ENCODE assay signal across 9 mouse cellular contexts in genomic region chr10:70519640-70520099, GRCm38 (mm10).
A peak's percentile ranks its signal among the peaks of the same experiment; 100 is the strongest.
DNase-seq lines count a peak whose midpoint lies in the region; ATAC-seq lines count a peak whose summit lies in the region.
"Had no signal": no experiment of that assay in that cellular context is flagged by ENCODE, and none has a peak within 500 bp of the region (broad histone marks: within the 10 kb centered on the region; RNA-seq: fewer than 3 reads in every experiment).

No protein-coding gene starts in this region.

- no peaks in the 10 kb centered on the region; the same call in 1 of the 2 replicates for H3K9me3 ChIP-seq in forebrain, embryonic 13.5 days (replicated peaks)
- no peaks in the 10 kb centered on the region for H3K9me3 ChIP-seq in midbrain, embryonic 10.5 days (replicated peaks)

- peak overlapping the region; percentile 27 for H3K27ac ChIP-seq in forebrain, embryonic 13.5 days
- H3K27ac ChIP-seq in midbrain, embryonic 10.5 days (replicated peaks) = peak overlapping the region; percentile 83

- 5% methylated on average over 14 of the region's 14 CpGs for WGBS in forebrain, embryonic 13.5 days
- WGBS in midbrain, embryonic 10.5 days = 6% methylated on average over 14 of the region's 14 CpGs

- ATAC-seq in forebrain, embryonic 13.5 days = peak; percentile 55

- DNase-seq in layer of hippocampus, adult 11-12 months (ENCODE audit: low spot score) = peak; percentile 35
- DNase-seq in layer of hippocampus, adult 9-10 months (ENCODE audit: low spot score) = no peak
- DNase-seq in adrenal gland, postnatal 36 days = peak; percentile 43 to 47
- DNase-seq in midbrain, embryonic 10.5 days (ENCODE audit: low spot score) = no peak
- DNase-seq in spleen, adult 12 weeks (ENCODE audit: low spot score) = no peak
- no peak for DNase-seq in spleen, adult 18-20 months
- no peak for DNase-seq in kidney, adult 8-10 months

- peak overlapping the region; percentile 75 for H3K9ac ChIP-seq in forebrain, embryonic 13.5 days

- peak overlapping the region; percentile 48 for H3K4me3 ChIP-seq in forebrain, embryonic 13.5 days
- peak overlapping the region; percentile 66 for H3K4me3 ChIP-seq in midbrain, embryonic 10.5 days
- H3K4me3 ChIP-seq: megakaryocyte, embryonic 14.5 days had no signal

- H3K27me3 ChIP-seq in forebrain, embryonic 13.5 days = no peaks in the 10 kb centered on the region
- H3K27me3 ChIP-seq in midbrain, embryonic 10.5 days (ENCODE audit: low read depth, poor library complexity, severe bottlenecking) = peaks cover 14% of the 10 kb centered on the region; the same call in 1 of the 2 replicates

- no peaks in the 10 kb centered on the region for H3K36me3 ChIP-seq in forebrain, embryonic 13.5 days (ENCODE audit: poor library complexity, severe bottlenecking)
- H3K36me3 ChIP-seq in midbrain, embryonic 10.5 days = peaks cover 9% of the 10 kb centered on the region

- peaks cover 27% of the 10 kb centered on the region for H3K4me1 ChIP-seq in forebrain, embryonic 13.5 days
- H3K4me1 ChIP-seq in midbrain, embryonic 10.5 days = peaks cover 31% of the 10 kb centered on the region
- H3K4me1 ChIP-seq: megakaryocyte, embryonic 14.5 days had no signal

- peak overlapping the region; percentile 90 for H3K4me2 ChIP-seq in forebrain, embryonic 13.5 days

Comparison
In these comparisons a context has a peak if more than half of its experiments do, and no peak if none do; other contexts are left out.
1. DNase-seq: peak in layer of hippocampus, adult 11-12 months (single experiment) and adrenal gland, postnatal 36 days (2 of 2); none in layer of hippocampus, adult 9-10 months (single experiment), midbrain, embryonic 10.5 days (single experiment), spleen, adult 12 weeks (single experiment), spleen, adult 18-20 months (0 of 2) and kidney, adult 8-10 months (0 of 2).